Mouse (Mus musculus) urinary bladder, postnatal 4 days (tissue): ENCODE results near the gene Rnf157.
"Not testable (repeated sequence)": the region's sequence is repeated elsewhere in the genome, so short reads cannot be mapped to it uniquely, and the experiment has no call there.

Experiments
- DNase-seq, 2 experiments: peaks; one replicate each; pipeline ENCODE4 v3.0.0; 2021 to 2022; ENCODE audit warnings: low spot score in 2 of 2

Rnf157 gene

GRCm38 (mm10) chr11:116434287-116434966 lies 21.6 kb upstream of the Rnf157 start:
- peak; percentile 78 to 80 for DNase-seq

- peak; percentile 99 to 100 for DNase-seq
Measured at GRCm38 (mm10) chr11:116433356-116434286, 20.8 kb upstream of the Rnf157 start, which contains the start of gene Ubald2. TSS of gene Ubald2 (plus strand) at chr11:116434094.

- DNase-seq: no peak
Measured at GRCm38 (mm10) chr11:116432593-116433355, 19.9 kb upstream of the Rnf157 start.

- no peak for DNase-seq
Measured at GRCm38 (mm10) chr11:116432127-116432526, 19.3 kb upstream of the Rnf157 start.

GRCm38 (mm10) chr11:116431428-116432077 lies 18.7 kb upstream of the Rnf157 start:
- no peak for DNase-seq

GRCm38 (mm10) chr11:116430723-116431427 lies 18.0 kb upstream of the Rnf157 start:
- DNase-seq: no peak

GRCm38 (mm10) chr11:116429862-116430613 lies 17.2 kb upstream of the Rnf157 start:
- DNase-seq: no peak

GRCm38 (mm10) chr11:116428872-116429859 lies 16.3 kb upstream of the Rnf157 start:
- DNase-seq: no peak

- DNase-seq: no peak
Measured at GRCm38 (mm10) chr11:116426852-116427575, 14.2 kb upstream of the Rnf157 start.

GRCm38 (mm10) chr11:116426328-116426727 lies 13.5 kb upstream of the Rnf157 start:
- not testable (repeated sequence) for DNase-seq

GRCm38 (mm10) chr11:116424621-116425407 lies 12.0 kb upstream of the Rnf157 start:
- no peak for DNase-seq

- DNase-seq: no peak
Measured at GRCm38 (mm10) chr11:116423782-116424620, 11.2 kb upstream of the Rnf157 start.

GRCm38 (mm10) chr11:116423214-116423613 lies 10.4 kb upstream of the Rnf157 start:
- DNase-seq: no peak

- no peak for DNase-seq
Measured at GRCm38 (mm10) chr11:116422562-116422961, 9.7 kb upstream of the Rnf157 start.

- no peak for DNase-seq
Measured at GRCm38 (mm10) chr11:116421102-116421501, 8.3 kb upstream of the Rnf157 start.

- no peak for DNase-seq
Measured at GRCm38 (mm10) chr11:116418841-116419462, 6.1 kb upstream of the Rnf157 start.
